Mouse (Mus musculus) cerebellum, adult 2 months (tissue): ENCODE measurements at regions not wholly inside any gene's neighbourhood (a gene's known extent, or its start where the extent isn't known, plus 50 kb on each side); places are given as distances from the start of the nearest gene placed in this dataset.

ENCODE experiments used
- DNase-seq, 2 experiments: peaks; one replicate each; pipeline ENCODE4 v3.0.0; 2021
- H3K27ac ChIP-seq: fragments of 200-500 bp; 2 replicates; pipeline ENCODE4 v1.5.1; 2012; ENCODE audit warnings: low read length, control low read depth, inconsistent platforms; ENCODE audit not compliant: insufficient read depth
- H3K27me3 ChIP-seq: fragments of 200-500 bp; 2 replicates; pipeline ENCODE4 v1.6.1; 2012; ENCODE audit warnings: inconsistent platforms, mild to moderate bottlenecking, low read length, moderate library complexity; ENCODE audit not compliant: control insufficient read depth, insufficient read depth
- H3K4me1 ChIP-seq: fragments of 200-500 bp; 2 replicates; pipeline ENCODE4 v1.6.1; 2011; ENCODE audit warnings: low read length; ENCODE audit not compliant: control insufficient read depth, insufficient read depth
- H3K4me3 ChIP-seq: fragments of 200-500 bp; replicated peaks from 2 replicates; pipeline ENCODE3; 2011; ENCODE audit warnings: mild to moderate bottlenecking, low read depth, low read length, control low read depth; ENCODE audit not compliant: insufficient read depth
- CTCF ChIP-seq: fragments of 200-500 bp; IDR thresholded peaks from 2 replicates; pipeline ENCODE4 v1.5.1; 2011; ENCODE audit warnings: low read depth, mild to moderate bottlenecking, control low read depth, low read length, moderate library complexity, borderline replicate concordance; ENCODE audit not compliant: insufficient read depth
- POLR2A ChIP-seq: fragments of 200-500 bp; IDR thresholded peaks from 2 replicates; pipeline ENCODE4 v1.6.1; 2011; ENCODE audit warnings: low read length, control low read depth, borderline replicate concordance; ENCODE audit not compliant: insufficient read depth
- WGBS: fragments of 180-500 bp; shearing (Covaris S2); methylation state at CpG from one replicate; pipeline ENCODE4 v1.1.7; 2018; 5-methylcytosine and 5-hydroxymethylcytosine counted together

DNA sequence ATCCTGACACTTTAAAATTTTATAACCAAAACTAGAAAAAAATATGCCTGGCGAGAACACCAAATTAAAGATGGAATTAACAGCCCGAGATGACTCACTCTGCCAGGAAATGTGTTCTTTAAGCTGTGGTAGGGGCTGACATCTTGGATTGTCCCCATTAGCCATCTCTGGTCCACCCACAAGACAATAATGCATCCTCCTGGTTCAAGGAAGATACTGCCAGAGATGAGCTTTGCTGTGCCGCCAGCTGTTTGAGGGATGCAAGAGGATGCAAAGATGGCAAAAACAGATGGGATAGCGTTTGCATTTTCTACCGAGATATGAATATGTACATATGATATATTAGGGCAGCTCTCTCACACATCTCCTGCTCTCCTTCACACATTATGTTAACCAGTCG lies 382.3 kb upstream of the Pkn2 start:
- WGBS: 90% methylated on average over 6 of the region's 6 CpGs
- Histone ChIP-seq H3K27ac (no peak overlapping the region), H3K4me1 (no peaks in the 10 kb centered on the region), H3K27me3 (no peaks in the 10 kb centered on the region), H3K4me3 (no peak overlapping the region)
- no peak for DNase-seq
- no peak for TF ChIP-seq POLR2A
- TF ChIP-seq CTCF: no peak

DNA sequence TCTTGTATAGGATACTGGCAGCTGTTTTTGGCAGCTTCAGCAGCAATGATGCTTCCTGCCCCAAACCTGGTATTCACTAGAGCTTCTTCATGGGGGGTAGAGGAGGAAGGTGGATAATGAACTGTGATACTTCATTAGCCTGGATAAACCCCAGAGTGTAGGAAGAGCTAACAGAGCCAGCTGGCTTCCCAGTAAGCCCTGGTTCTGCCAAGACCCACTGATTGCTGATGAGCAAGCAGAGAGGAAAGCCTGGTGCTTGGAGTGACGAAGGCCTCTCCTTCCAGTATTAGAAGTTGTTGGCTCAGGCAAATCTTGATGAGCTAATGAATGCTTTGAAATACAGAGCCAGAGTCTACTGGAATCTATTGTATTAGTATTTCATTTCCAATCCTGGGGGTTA lies 370.8 kb upstream of the Pkn2 start:
- Histone ChIP-seq H3K4me3 (no peak overlapping the region), H3K4me1 (no peaks in the 10 kb centered on the region), H3K27ac (no peak overlapping the region), H3K27me3 (no peaks in the 10 kb centered on the region)
- DNase-seq: peak in 1 of 2 experiments; percentile 13
- no peak for TF ChIP-seq CTCF
- no peak for TF ChIP-seq POLR2A
- whole genome bisulfite sequencing: 14% methylated on average over 1 of the region's 1 CpGs

DNA sequence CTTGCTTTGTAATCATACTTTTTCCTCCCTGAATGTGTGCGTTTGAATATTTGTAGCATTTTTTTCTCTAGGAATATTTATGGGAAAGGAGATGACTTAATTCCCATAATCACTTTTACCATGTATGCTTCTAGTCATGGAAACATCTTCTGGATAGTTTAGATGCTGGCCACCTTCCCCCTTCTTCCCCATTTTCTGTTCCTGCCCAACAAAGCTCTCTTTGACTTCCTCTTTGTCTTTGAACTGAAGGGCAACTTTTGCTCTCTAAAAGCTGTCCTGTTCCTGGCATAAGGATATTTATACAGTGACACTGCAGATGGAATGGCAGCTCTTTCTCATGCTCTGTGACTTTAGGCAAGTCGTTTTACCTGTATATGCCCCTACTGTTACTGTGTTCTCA lies 370.2 kb upstream of the Pkn2 start:
- H3K4me1 ChIP-seq: no peaks in the 10 kb centered on the region
- H3K27me3 ChIP-seq: no peaks in the 10 kb centered on the region
- TF ChIP-seq POLR2A (no peak), CTCF (no peak)
- no peak overlapping the region for H3K27ac ChIP-seq
- no peak overlapping the region for H3K4me3 ChIP-seq
- WGBS: 78% methylated on average over 2 of the region's 2 CpGs
- no peak for DNase-seq

DNA sequence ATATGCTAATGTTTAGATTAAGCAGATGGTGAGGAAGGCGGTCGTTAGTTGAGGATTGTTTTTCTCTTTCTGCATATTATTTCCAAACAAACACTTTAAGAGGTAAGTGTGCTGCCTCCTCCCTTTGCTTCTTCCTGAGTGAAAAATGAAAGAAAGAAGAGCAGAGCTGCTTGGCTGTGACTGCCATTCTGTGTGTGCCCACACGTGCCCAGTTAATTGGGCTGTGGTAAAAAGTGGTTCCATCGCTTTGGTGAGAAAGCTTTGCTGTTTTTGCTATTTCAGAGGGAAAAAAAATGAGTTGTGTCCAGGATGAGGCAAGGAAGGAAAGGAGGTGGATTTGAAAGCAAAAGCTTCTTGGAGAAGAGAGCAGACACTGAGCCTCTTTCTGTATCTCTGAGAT lies 360.9 kb upstream of the Pkn2 start:
- Histone ChIP-seq H3K27ac (no peak overlapping the region), H3K4me3 (no peak overlapping the region), H3K27me3 (no peaks in the 10 kb centered on the region), H3K4me1 (no peaks in the 10 kb centered on the region)
- TF ChIP-seq POLR2A (no peak), CTCF (no peak)
- DNase-seq: no peak
- 68% methylated on average over 4 of the region's 4 CpGs for WGBS

DNA sequence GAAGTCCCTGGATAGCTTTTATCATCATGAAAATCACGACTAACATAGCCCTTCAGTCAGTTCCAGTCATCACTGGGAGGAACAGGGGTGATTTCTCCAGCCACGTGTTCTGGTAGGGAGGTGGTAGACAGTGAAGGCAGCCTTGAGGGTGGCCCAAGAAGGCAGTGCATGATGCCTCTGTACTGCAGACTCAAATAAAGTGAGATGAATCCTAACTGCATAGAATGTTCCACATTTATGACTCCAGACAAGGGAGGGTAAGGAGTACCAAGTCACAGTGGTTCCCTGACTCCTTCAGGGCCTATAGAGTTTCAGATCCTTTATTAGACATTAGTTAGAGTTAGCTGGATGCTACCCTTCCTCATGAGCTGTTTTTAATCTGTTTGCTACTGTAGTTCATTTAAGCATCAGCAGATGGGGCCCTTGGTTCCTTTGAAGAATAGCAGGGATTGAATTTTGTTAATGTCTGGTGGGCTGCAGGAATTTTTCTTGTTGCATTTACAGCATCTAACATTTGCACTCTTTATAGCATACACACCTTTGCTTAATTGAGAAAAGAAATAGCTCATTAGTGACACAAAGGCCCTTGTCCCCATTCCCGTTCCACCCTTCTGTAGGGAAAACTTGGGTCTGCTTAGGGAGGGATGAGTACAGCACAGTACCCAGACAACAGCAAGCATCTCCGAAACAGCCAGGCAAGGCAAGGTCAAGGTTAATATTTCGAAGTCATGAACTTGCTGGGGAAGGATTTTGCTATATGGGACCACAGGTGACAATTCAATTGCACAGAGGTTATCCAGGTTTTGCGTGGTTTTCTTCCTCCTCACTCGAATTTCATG lies 359.0 kb upstream of the Pkn2 start:
- TF ChIP-seq POLR2A (no peak), CTCF (no peak)
- Histone ChIP-seq H3K4me3 (no peak overlapping the region), H3K27ac (no peak overlapping the region), H3K4me1 (no peaks in the 10 kb centered on the region), H3K27me3 (no peaks in the 10 kb centered on the region)
- no peak for DNase-seq
- WGBS: 72% methylated on average over 7 of the region's 7 CpGs

DNA sequence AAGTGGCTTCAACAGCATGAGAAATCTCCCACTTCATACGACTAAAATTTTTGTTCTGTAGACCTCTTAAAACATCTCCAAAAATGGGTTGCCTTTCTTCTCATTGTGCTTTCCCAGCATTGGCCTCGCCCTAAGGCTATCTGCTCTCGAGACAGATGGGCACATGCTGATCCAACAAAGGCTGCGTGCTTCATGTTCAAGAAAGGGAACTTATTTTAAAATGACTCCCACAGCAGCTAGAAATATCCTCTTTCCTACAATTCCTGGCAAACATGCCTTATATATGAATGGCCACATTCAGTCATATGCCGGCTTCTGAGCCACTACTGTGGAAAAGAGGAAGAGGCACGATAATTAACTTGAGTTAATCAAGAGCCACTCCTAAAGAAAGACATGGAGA lies 356.7 kb upstream of the Pkn2 start:
- WGBS: 78% methylated on average over 6 of the region's 6 CpGs
- TF ChIP-seq CTCF (no peak), POLR2A (no peak)
- Histone ChIP-seq H3K4me3 (no peak overlapping the region), H3K27me3 (no peaks in the 10 kb centered on the region), H3K4me1 (no peaks in the 10 kb centered on the region), H3K27ac (no peak overlapping the region)
- DNase-seq: no peak

DNA sequence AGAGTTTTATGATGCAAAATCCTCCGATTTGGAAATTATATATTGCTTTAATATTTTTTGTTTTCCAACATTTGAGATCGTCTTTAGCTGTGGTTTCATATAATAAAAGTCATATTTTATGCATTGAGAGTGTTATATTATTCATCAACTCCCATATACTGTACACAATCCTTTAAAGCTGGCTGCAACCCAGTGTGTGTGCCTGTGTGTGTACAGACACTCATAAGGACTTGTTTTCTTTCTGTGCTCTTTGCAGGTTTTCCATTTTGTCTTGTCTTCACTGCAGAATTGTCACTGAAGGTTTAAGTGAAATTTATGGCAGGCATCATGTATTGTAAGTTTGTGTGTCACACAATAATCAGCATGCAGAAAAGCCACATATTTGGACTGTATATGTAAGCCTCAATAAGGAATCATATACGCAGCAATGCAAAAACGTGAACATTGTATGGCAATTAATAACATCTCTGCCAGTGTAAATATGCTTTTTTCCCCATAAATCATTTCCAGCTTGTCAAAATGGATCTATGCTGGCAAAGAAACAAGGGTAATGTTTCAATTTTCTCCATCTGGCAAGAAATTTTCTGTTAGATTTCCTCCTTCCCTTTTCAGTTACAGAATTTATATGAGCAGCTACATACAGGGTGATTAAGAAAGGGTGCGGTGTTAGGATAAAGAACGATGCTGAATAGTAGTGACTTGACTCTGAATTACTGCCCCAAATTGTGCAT lies 342.4 kb upstream of the Pkn2 start:
- no peak for DNase-seq
- no peak for TF ChIP-seq CTCF
- no peak for TF ChIP-seq POLR2A
- Histone ChIP-seq H3K27ac (no peak overlapping the region), H3K27me3 (no peaks in the 10 kb centered on the region), H3K4me1 (no peaks in the 10 kb centered on the region), H3K4me3 (no peak overlapping the region)
- WGBS: 78% methylated on average over 6 of the region's 6 CpGs
